Mouse (Mus musculus) liver, embryonic 14.5 days (tissue): ENCODE data around the gene Alox5. TPM values are rescaled to one million over a fixed set of nuclear protein-coding genes. Genes with fewer than 3 reads are reported as not detected.
A peak's percentile ranks its signal among the peaks of the same experiment; 100 is the strongest.

Experiments
- ATAC-seq: fragments of 200-750 bp; cut with Nextera tagmentation; 2 replicates; pipeline ENCODE4 v1.8.0; 2017; ENCODE audit warnings: moderate number of reproducible peaks, mild to moderate bottlenecking, moderate library complexity; ENCODE audit not compliant: insufficient read depth
- DNase-seq, 3 experiments: peaks; one replicate each; pipeline ENCODE4 v3.0.0-alpha.2; 2012 to 2013; ENCODE audit warnings: low read depth in 3 of 3, low spot score in 3 of 3
- H3K27ac ChIP-seq: fragments of 300-500 bp; sonication (generic); 2 replicates; pipeline ENCODE4 v1.5.1; 2014; ENCODE audit warnings: moderate library complexity, mild to moderate bottlenecking, control low read depth, inconsistent platforms
- H3K27me3 ChIP-seq: fragments of 300-500 bp; sonication (generic); 2 replicates; pipeline ENCODE4 v1.6.1; 2014; ENCODE audit warnings: mild to moderate bottlenecking, low read length, moderate library complexity; ENCODE audit not compliant: control insufficient read depth, insufficient read depth
- H3K36me3 ChIP-seq: fragments of 300-500 bp; sonication (generic); replicated peaks from 2 replicates; pipeline ENCODE4 v1.6.1; 2014; ENCODE audit warnings: low read depth; ENCODE audit not compliant: control insufficient read depth, insufficient read depth
- H3K4me1 ChIP-seq, 2 experiments: fragments of 200-500 bp in 1 of 2; fragments of 300-500 bp in 1 of 2; sonication (generic) in 1 of 2; replicated peaks; 2 replicates each; pipeline ENCODE4 v1.6.1; 2012 to 2014; ENCODE audit warnings: antibody characterized with exemption in 1 of 2, inconsistent platforms in 1 of 2, low read length in 1 of 2; ENCODE audit not compliant: control insufficient read depth in 2 of 2, insufficient read depth in 2 of 2
- H3K4me2 ChIP-seq: fragments of 300-500 bp; sonication (generic); 2 replicates; pipeline ENCODE4 v1.6.1; 2014; ENCODE audit warnings: low read depth, mild to moderate bottlenecking, control low read depth, moderate library complexity
- H3K4me3 ChIP-seq, 2 experiments: fragments of 200-500 bp in 1 of 2; fragments of 300-500 bp in 1 of 2; sonication (generic) in 1 of 2; 2 replicates each; pipeline ENCODE4 v1.5.1; 2012 to 2014; ENCODE audit warnings: low read depth in 2 of 2, low read length in 2 of 2, mild to moderate bottlenecking in 2 of 2, control low read depth in 1 of 2, inconsistent platforms in 1 of 2, moderate library complexity in 1 of 2; ENCODE audit not compliant: insufficient read depth in 1 of 2
- H3K9ac ChIP-seq: fragments of 300-500 bp; sonication (generic); replicated peaks from 2 replicates; pipeline ENCODE4 v1.6.1; 2014; ENCODE audit warnings: mild to moderate bottlenecking, control low read depth, moderate library complexity
- H3K9me3 ChIP-seq: fragments of 300-500 bp; sonication (generic); 2 replicates; pipeline ENCODE4 v1.6.1; 2016; ENCODE audit warnings: low read length, mixed read lengths; ENCODE audit not compliant: control insufficient read depth
- CTCF ChIP-seq: IDR thresholded peaks from 2 replicates; pipeline ENCODE4 v1.5.1; 2016; ENCODE audit warnings: antibody characterized with exemption, low read depth, control low read depth
- EP300 ChIP-seq: IDR thresholded peaks from 2 replicates; pipeline ENCODE4 v1.6.1; 2016; ENCODE audit warnings: antibody characterized with exemption, low read depth
- WGBS: fragments of 180-500 bp; shearing (Covaris S2); extraction: QIAGEN DNeasy Blood & Tissue Kit; methylation state at CpG from one replicate; pipeline ENCODE4 v1.1.7; 2014; ENCODE audit not compliant: insufficient replicate concordance; 5-methylcytosine and 5-hydroxymethylcytosine counted together
- polyA plus RNA-seq, 2 experiments: library from polyadenylated mRNA; depleted of rRNA in 1 of 2; stranded (reverse) in 1 of 2; unstranded in 1 of 2; fragments of >200 nt; fragmentation: Nextera tagmentation in 1 of 2; extraction: Ambion mirVana in 1 of 2; gene quantifications; 2 replicates each; pipeline versions ENCODE4 v1.2.1 to v1.2.3; 2012 to 2014

The Alox5 gene
- polyA plus RNA-seq, 2 experiments: 1.6 to 1.8 TPM

DNA sequence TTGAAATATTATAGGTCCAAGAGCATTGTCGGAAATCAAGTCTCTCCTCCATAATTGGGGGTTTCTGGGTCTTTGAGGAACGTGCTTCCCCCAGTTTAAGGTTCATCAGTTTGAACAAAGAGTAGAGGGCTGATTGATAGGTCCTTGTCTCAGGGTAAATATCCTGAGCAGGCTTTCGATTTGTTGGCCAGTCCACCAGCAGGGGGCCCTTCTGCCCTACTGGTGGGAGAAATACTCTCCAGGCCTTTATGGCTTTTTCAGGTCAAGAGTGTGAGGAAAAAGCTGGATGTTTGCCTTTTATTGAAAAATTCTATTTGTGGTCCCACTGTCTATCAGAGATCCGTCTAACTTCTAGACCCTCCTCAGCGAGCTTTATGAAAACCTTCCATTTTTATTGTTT, 32.7 kb downstream of the Alox5 start:
- ATAC-seq: no peak
- Histone ChIP-seq H3K9ac (no peak overlapping the region), H3K4me3 (no peak overlapping the region), H3K4me1 (no peaks in the 10 kb centered on the region), H3K36me3 (no peaks in the 10 kb centered on the region), H3K4me2 (no peak overlapping the region), H3K9me3 (no peaks in the 10 kb centered on the region), H3K27ac (no peak overlapping the region), H3K27me3 (no peaks in the 10 kb centered on the region)
- TF ChIP-seq EP300 (no peak), CTCF (peak; percentile 64)
- peak in 1 of 3 experiments; percentile 13 for DNase-seq
- WGBS: 42% methylated on average over 5 of the region's 5 CpGs

GRCm38 (mm10) chr6:116427552-116427951, 33.4 kb downstream of the Alox5 start:
- no peak for TF ChIP-seq EP300
- TF ChIP-seq CTCF: no peak
- ATAC-seq: no peak
- H3K4me1 ChIP-seq: no peaks in the 10 kb centered on the region
- no peak for DNase-seq
- no peak overlapping the region for H3K4me2 ChIP-seq
- H3K36me3 ChIP-seq: no peaks in the 10 kb centered on the region
- H3K9me3 ChIP-seq: no peaks in the 10 kb centered on the region
- 51% methylated on average over 3 of the region's 3 CpGs for WGBS
- no peak overlapping the region for H3K27ac ChIP-seq
- no peaks in the 10 kb centered on the region for H3K27me3 ChIP-seq
- H3K4me3 ChIP-seq: no peak overlapping the region
- no peak overlapping the region for H3K9ac ChIP-seq

DNA sequence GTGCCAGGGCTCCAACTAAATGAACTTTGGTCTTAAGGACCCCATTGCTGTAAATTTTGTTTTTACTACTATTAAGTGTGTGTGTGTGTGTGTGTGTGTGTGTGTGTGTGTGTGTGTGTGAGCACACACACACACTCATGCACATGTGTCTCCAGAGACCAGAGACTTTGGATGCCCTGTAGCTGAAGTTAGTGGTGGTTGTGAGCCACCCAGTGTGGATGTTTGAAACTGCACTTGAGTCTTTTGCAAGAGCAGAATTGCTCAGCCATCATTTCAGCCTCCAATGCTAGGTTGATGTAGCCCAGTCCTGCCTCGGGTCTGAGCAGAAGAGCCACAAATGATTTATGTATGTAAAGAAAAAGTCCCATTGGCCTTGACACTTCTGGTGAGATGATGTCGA, 37.3 kb downstream of the Alox5 start:
- ATAC-seq: no peak
- no peak overlapping the region for H3K4me3 ChIP-seq
- WGBS: 46% methylated on average over 2 of the region's 2 CpGs
- H3K9ac ChIP-seq: no peak overlapping the region
- H3K27me3 ChIP-seq: no peaks in the 10 kb centered on the region
- no peak for DNase-seq
- no peak for TF ChIP-seq EP300
- TF ChIP-seq CTCF: peak; percentile 51
- no peak overlapping the region for H3K27ac ChIP-seq
- H3K4me2 ChIP-seq: no peak overlapping the region
- H3K36me3 ChIP-seq: no peaks in the 10 kb centered on the region
- no peaks in the 10 kb centered on the region for H3K4me1 ChIP-seq
- no peaks in the 10 kb centered on the region for H3K9me3 ChIP-seq

- no peak for ATAC-seq
- WGBS: 53% methylated on average over 7 of the region's 7 CpGs
Observed at GRCm38 (mm10) chr6:116422991-116423390, 38.0 kb downstream of the Alox5 start.

GRCm38 (mm10) chr6:116420271-116420670, 40.7 kb downstream of the Alox5 start:
- Histone ChIP-seq H3K4me1 (no peaks in the 10 kb centered on the region), H3K27me3 (no peaks in the 10 kb centered on the region), H3K27ac (no peak overlapping the region), H3K4me2 (no peak overlapping the region), H3K36me3 (no peaks in the 10 kb centered on the region), H3K9ac (no peak overlapping the region), H3K9me3 (no peaks in the 10 kb centered on the region), H3K4me3 (no peak overlapping the region)
- TF ChIP-seq EP300 (no peak), CTCF (no peak)
- no peak for ATAC-seq
- no peak for DNase-seq
- 67% methylated on average over 10 of the region's 10 CpGs for WGBS

More at GRCm38 (mm10) chr6:116422991-116423390, 38.0 kb downstream of the Alox5 start:
- no peak for DNase-seq
- Histone ChIP-seq H3K4me3 (no peak overlapping the region), H3K27me3 (no peaks in the 10 kb centered on the region), H3K27ac (no peak overlapping the region), H3K36me3 (no peaks in the 10 kb centered on the region), H3K9ac (no peak overlapping the region), H3K4me2 (no peak overlapping the region), H3K9me3 (no peaks in the 10 kb centered on the region), H3K4me1 (no peaks in the 10 kb centered on the region)
- TF ChIP-seq CTCF: no peak
- no peak for TF ChIP-seq EP300
